Mouse (Mus musculus) forebrain, embryonic 13.5 days (tissue): ENCODE results near the gene Agfg1. TPM values are rescaled to one million over a fixed set of nuclear protein-coding genes. Genes with fewer than 3 reads are reported as not detected.

Experiments used
- ATAC-seq: fragments of 200-750 bp; cut with Nextera tagmentation; 2 replicates; pipeline ENCODE4 v1.8.0; 2017
- H3K27ac ChIP-seq: fragments of 300-500 bp; sonication (generic); 2 replicates; pipeline ENCODE4 v1.5.1; 2015; ENCODE audit warnings: inconsistent platforms, mild to moderate bottlenecking, moderate library complexity
- H3K27me3 ChIP-seq: fragments of 300-500 bp; sonication (generic); 2 replicates; pipeline ENCODE4 v1.6.1; 2015; ENCODE audit warnings: mild to moderate bottlenecking, inconsistent platforms
- H3K36me3 ChIP-seq: fragments of 300-500 bp; sonication (generic); 2 replicates; pipeline ENCODE4 v1.6.1; 2015; ENCODE audit warnings: mild to moderate bottlenecking, inconsistent platforms; ENCODE audit not compliant: poor library complexity, severe bottlenecking
- H3K4me1 ChIP-seq: fragments of 300-500 bp; sonication (generic); 2 replicates; pipeline ENCODE4 v1.6.1; 2015; ENCODE audit warnings: inconsistent platforms
- H3K4me2 ChIP-seq: fragments of 300-500 bp; sonication (generic); 2 replicates; pipeline ENCODE4 v1.6.1; 2015; ENCODE audit warnings: inconsistent platforms, mild to moderate bottlenecking, moderate library complexity
- H3K4me3 ChIP-seq: fragments of 300-500 bp; sonication (generic); 2 replicates; pipeline ENCODE4 v1.5.1; 2015; ENCODE audit warnings: mild to moderate bottlenecking, inconsistent platforms
- H3K9ac ChIP-seq: fragments of 300-500 bp; sonication (generic); 2 replicates; pipeline ENCODE4 v1.6.1; 2015; ENCODE audit warnings: mild to moderate bottlenecking, inconsistent platforms
- H3K9me3 ChIP-seq: fragments of 300-500 bp; sonication (generic); replicated peaks from 2 replicates; pipeline ENCODE4 v1.6.1; 2016; ENCODE audit warnings: inconsistent platforms
- WGBS: fragments of 180-500 bp; shearing (Covaris S2); methylation state at CpG from one replicate; pipeline ENCODE4 v1.1.7; 2015; 5-methylcytosine and 5-hydroxymethylcytosine counted together
- polyA plus RNA-seq: library from polyadenylated mRNA; unstranded; fragments of >200 nt; fragmentation: Nextera tagmentation; extraction: Ambion mirVana; gene quantifications from 2 replicates; pipeline ENCODE4 v1.2.1, GENCODE M21; 2015

The Agfg1 gene
- polyA plus RNA-seq, 1 experiment from 2014 or later = 31.7 TPM

DNA sequence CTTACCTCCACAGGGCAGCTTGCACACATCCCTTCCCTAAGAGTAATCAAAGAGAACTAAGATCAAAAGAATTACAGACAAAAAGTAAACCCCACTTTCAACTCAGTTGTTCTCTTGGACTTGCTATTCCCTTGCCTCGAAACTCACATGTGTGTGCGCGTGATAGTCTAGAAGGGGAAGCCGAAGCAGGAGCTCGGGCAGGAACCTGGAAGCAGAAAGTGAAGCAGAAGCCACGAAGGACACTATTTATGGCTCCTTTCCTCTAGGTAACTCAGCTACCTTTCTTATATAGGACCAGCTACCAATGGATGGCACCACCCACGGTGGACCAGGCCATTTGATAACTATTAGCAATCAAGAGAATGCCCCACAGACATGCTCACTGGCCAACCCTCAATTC lies 13.5 kb upstream of the Agfg1 start:
- H3K27me3 ChIP-seq = no peaks in the 10 kb centered on the region
- 88% methylated on average over 7 of the region's 7 CpGs for WGBS
- H3K9me3 ChIP-seq = no peaks in the 10 kb centered on the region

DNA sequence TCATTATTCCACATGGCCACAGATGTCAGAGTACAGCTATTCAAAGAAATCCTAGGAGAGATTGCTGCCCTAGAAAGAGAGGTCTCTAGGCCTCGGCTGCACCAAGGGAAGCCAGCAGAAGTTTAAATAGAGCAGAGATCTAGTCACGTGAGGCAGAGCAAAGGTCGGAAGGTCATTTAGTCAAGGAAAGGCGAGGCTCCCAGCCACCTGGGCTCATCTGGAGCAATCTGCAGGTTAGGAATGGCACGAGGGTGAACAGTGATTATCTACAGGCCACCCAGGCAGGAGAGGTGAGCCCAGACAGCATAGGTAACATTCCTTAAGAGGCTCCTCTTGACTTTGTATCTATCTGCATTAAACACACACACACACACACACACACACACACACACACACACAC lies 12.4 kb upstream of the Agfg1 start:
- no peak for ATAC-seq

More for the DNA sequence above, 13.5 kb upstream of the Agfg1 start:
- Histone ChIP-seq H3K4me3 (no peak overlapping the region), H3K27ac (no peak overlapping the region), H3K36me3 (no peaks in the 10 kb centered on the region), H3K4me1 (no peaks in the 10 kb centered on the region), H3K9ac (no peak overlapping the region), H3K4me2 (no peak overlapping the region)
- ATAC-seq = no peak

DNA sequence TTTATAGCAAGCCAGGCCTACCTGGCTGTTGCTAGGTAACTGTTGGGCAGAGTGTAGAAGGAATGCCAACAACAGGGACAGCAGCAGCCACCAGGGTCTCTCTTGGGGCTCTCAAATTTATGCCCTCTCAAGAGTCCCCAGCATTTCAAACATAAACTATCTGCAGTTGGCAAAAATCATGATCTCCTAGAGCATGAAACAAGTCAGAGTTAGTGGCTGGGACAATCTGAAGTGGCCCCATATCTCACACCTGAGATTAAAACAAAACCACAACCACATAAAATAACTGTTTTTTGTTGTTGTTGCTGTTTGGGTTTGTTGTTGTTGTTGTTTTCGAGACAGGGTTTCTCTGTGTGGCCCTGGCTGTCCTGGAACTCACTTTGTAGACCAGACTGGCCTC lies 8.5 kb upstream of the Agfg1 start:
- no peak overlapping the region for H3K4me2 ChIP-seq
- no peak for ATAC-seq
- no peak overlapping the region for H3K9ac ChIP-seq
- no peaks in the 10 kb centered on the region for H3K9me3 ChIP-seq
- no peak overlapping the region for H3K27ac ChIP-seq
- WGBS = 85% methylated on average over 1 of the region's 1 CpGs
- no peaks in the 10 kb centered on the region for H3K36me3 ChIP-seq
- no peaks in the 10 kb centered on the region for H3K4me1 ChIP-seq
- H3K4me3 ChIP-seq = no peak overlapping the region
- no peaks in the 10 kb centered on the region; the same call in 1 of the 2 replicates for H3K27me3 ChIP-seq

More for the DNA sequence above, 12.4 kb upstream of the Agfg1 start:
- H3K36me3 ChIP-seq = no peaks in the 10 kb centered on the region
- no peak overlapping the region for H3K4me2 ChIP-seq
- 40% methylated on average over 5 of the region's 5 CpGs for WGBS
- no peak overlapping the region for H3K4me3 ChIP-seq
- no peak overlapping the region for H3K9ac ChIP-seq
- H3K27ac ChIP-seq = no peak overlapping the region
- H3K27me3 ChIP-seq = no peaks in the 10 kb centered on the region; the same call in 1 of the 2 replicates
- no peaks in the 10 kb centered on the region for H3K9me3 ChIP-seq
- H3K4me1 ChIP-seq = no peaks in the 10 kb centered on the region

DNA sequence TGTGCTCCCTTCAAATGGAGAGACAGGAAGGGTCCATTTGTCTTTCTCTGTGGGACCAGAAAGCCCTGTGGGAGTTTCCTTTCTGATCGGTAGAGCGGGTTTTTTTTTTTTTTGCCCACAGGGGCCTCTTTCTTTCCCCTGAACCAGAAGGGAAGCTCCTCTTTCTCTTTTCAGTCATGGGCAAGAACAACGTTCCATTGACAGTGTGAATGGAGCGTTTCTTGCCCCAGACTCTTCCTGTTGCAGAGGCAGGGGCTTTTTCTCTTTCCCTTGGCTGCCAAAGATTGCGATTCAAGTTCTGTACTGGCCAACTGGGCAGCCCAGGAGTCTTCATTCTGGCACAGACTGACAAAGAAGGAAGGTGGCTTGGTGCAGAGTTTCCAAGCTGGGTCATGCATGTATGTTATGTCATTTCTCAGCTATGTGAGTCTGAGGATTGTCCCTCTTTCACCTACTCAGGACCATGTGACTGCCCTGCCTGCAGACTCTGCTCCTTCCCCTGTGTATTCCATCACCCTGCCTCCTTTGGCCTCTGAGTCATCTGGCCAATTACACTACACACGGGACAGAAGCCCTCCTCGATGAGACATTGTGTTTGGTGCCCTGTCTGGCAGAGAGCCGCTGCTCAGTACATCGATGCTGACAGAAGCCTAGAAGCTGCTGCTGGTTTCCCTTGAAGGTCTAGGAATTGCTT lies 7.6 kb upstream of the Agfg1 start:
- no peaks in the 10 kb centered on the region for H3K9me3 ChIP-seq
- ATAC-seq = no peak; the same call in 1 of the 2 replicates
- no peaks in the 10 kb centered on the region for H3K4me1 ChIP-seq
- no peaks in the 10 kb centered on the region for H3K36me3 ChIP-seq
- 71% methylated on average over 9 of the region's 9 CpGs for WGBS
- no peak overlapping the region for H3K9ac ChIP-seq
- H3K27me3 ChIP-seq = no peaks in the 10 kb centered on the region; the same call in 1 of the 2 replicates
- no peak overlapping the region for H3K27ac ChIP-seq
- no peak overlapping the region for H3K4me3 ChIP-seq
- no peak overlapping the region for H3K4me2 ChIP-seq

DNA sequence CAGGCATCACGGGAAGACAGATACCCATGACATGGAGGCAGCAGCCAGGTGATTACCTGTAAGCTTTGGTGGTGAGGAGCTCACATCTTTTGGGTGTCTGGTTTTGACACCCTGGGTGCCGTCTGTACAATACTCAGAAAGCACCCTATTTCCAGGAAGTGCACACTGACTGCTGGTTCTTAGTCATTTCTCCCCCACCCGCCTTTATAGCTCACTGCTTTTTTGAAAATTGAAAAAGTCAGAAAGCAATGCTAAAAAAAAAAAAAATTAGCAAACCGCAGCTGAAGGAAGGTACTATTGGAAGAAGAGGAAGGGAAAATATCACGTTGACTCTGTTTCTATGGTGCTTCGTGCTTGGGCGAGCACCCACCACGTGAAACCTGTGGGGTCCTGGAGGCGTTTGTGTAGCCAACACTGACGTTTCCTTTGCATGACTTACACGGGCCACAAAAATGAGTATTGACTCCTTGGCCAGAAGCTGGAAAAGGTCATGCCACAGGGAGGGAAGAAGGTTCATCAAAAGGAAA lies 6.7 kb upstream of the Agfg1 start:
- Histone ChIP-seq H3K9ac (no peak overlapping the region), H3K36me3 (no peaks in the 10 kb centered on the region), H3K27me3 (no peaks in the 10 kb centered on the region; the same call in 1 of the 2 replicates), H3K4me1 (no peaks in the 10 kb centered on the region), H3K27ac (no peak overlapping the region), H3K4me2 (no peak overlapping the region), H3K9me3 (no peaks in the 10 kb centered on the region), H3K4me3 (no peak overlapping the region)
- no peak for ATAC-seq
- WGBS = 77% methylated on average over 11 of the region's 11 CpGs

DNA sequence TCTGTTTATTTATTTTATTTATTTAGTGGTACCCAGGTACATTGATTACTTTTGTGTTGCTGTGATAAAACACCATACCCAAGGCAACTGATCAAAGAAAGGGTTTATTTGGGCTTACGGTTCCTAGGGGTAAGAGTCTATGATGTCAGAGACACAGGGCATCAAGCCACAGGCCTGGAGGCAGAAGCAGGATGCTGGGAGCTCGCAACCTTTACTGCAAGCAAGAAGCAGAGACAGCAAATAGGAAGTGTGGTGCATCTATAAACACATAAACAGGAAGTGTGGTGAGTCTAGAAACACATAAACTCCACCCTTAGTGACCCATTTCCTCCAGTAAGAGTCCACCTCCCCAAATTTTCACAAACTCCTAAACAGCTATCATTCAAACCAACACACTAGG lies 5.8 kb upstream of the Agfg1 start:
- Histone ChIP-seq H3K4me1 (no peaks in the 10 kb centered on the region; the same call in 1 of the 2 replicates), H3K9ac (no peak overlapping the region)
- WGBS = 78% methylated on average over 2 of the region's 2 CpGs

DNA sequence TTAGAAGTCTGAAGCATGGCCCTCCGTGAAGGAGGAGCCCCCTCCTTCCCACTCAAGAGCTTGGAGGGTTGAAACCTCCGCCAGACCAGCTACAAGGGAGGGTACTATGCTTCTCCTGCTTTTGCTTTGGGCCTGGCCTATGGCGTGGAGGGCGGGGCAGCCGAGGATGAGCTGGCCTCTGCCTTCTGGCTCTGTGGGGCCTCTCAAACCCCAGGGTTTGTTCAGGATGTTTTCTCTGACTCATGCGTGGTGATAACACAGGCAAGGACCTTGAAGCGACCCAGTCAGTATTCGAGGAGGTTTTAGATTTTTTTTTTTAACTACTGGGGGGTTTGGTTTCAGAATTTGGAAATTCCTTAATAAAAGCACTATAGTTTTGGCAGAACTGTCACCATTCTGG lies 4.7 kb upstream of the Agfg1 start:
- H3K9ac ChIP-seq = no peak overlapping the region
- H3K4me2 ChIP-seq = no peak overlapping the region
- H3K4me3 ChIP-seq = no peak overlapping the region
- ATAC-seq = no peak
- 76% methylated on average over 8 of the region's 8 CpGs for WGBS
- H3K9me3 ChIP-seq = no peaks in the 10 kb centered on the region
- no peaks in the 10 kb centered on the region; the same call in 1 of the 2 replicates for H3K4me1 ChIP-seq
- H3K27ac ChIP-seq = no peak overlapping the region
- H3K36me3 ChIP-seq = no peaks in the 10 kb centered on the region
- H3K27me3 ChIP-seq = no peaks in the 10 kb centered on the region; the same call in 1 of the 2 replicates

More for the DNA sequence above, 5.8 kb upstream of the Agfg1 start:
- ATAC-seq = no peak
- no peaks in the 10 kb centered on the region for H3K36me3 ChIP-seq
- no peak overlapping the region for H3K27ac ChIP-seq
- no peak overlapping the region for H3K4me2 ChIP-seq
- H3K27me3 ChIP-seq = no peaks in the 10 kb centered on the region; the same call in 1 of the 2 replicates
- H3K9me3 ChIP-seq = no peaks in the 10 kb centered on the region
- no peak overlapping the region for H3K4me3 ChIP-seq

DNA sequence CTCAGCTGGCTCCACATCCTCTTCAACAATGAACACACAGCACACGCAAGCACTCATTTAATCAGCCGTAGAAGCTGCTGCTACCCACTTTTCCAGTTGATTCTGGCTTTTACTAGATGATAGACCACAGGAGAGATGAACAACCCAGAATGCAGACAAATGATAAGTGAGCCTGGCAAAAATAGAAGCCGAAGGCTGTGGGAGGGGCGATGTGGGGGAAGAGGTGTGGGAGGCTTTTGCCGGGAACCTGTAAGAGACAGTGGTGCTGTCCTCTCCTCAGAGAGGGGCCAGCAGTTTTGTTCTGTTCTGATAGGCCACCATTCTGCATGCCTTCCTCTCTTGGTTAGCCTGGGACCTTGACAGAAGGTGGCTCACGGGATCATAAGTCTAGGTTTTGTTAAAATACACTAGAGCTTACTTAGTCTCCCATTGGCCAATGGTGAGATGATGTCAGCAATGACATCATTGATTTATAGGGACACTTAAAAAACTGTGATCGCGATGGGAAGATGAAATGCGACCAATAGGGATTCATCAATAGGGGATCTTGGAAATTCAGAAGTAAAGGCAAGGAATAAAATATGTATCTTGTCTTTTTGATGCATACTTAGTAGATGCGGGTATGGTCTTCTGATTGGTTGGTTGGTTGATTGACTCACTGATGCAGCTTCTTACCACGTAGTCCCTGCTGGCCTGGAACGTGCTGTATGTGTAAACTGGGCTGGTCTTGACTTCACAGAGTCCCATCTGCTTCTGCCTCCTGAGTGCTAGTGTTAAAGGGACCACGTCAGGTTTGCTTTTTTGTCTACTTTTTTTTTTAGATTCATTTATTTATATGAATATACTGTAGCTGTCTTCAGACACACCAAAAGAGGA lies 2.7 kb upstream of the Agfg1 start:
- Histone ChIP-seq H3K27ac (no peak overlapping the region), H3K36me3 (no peaks in the 10 kb centered on the region), H3K9me3 (no peaks in the 10 kb centered on the region), H3K27me3 (no peaks in the 10 kb centered on the region; the same call in 1 of the 2 replicates), H3K4me1 (peaks cover 12% of the 10 kb centered on the region), H3K4me3 (no peak overlapping the region), H3K9ac (no peak overlapping the region), H3K4me2 (no peak overlapping the region)
- 81% methylated on average over 13 of the region's 13 CpGs for WGBS
- ATAC-seq = no peak

DNA sequence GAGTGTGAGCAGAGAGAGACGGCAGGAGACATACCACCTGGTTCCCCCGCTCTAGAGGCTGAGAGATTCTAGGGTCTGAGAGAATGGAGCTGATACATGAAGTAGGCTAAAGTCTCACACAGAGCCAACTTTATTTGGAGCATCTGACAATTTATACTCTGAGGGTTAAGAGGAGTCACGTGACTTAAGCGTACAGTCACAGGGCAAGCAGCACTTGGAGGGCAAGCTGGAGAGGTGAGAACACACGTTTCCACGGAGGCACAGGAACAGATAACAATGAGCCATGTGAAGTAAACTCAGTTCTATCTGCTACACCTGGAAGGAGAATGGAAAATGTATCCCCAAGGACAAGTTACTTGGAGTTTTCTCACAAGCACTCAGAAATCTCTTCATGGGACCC lies 1.7 kb upstream of the Agfg1 start:
- no peaks in the 10 kb centered on the region for H3K9me3 ChIP-seq
- H3K27me3 ChIP-seq = no peaks in the 10 kb centered on the region
- no peak overlapping the region for H3K4me2 ChIP-seq
- no peaks in the 10 kb centered on the region for H3K36me3 ChIP-seq
- WGBS = 86% methylated on average over 6 of the region's 6 CpGs
- H3K4me3 ChIP-seq = no peak overlapping the region
- no peak for ATAC-seq
- H3K9ac ChIP-seq = no peak overlapping the region
- H3K4me1 ChIP-seq = peaks cover 20% of the 10 kb centered on the region
- no peak overlapping the region for H3K27ac ChIP-seq

DNA sequence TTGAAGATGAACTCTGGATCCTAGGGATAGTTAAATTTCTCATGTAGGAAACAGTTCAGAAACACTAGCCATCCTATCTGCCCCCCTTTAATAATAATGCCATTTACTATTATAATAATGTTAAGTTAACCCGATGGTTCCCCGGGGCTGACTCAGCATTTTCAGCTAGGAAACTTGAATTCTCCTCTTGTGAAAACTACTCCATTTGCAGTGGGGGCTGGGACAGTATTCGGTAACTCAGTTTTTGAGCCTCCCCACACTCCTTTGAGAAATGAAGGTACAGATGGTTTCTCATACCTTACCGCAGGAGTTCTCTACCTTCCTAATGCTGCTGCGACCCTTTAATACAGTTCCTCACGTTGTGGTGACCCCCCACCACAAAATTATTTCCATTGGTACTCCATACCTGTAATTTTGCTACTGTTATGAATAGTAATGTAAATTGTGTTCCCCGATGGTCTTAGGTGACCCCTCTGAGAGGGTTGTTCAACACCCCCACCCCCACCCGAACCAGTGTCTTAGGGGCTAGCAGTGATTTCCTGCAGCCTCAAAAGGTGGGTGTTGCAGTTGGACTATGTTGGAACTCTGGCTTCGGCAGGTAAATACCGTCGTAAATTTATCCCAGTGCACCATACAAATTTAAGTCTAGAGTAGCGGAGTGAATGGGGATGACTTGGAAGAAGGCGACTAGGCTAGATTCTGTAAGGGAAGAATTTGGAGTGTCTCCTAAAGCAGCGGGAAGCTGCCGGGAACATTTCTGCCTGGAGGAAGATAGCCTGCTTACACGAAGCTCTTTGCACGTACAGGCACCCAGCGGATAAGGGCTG lies 601 bp upstream of the Agfg1 start:
- Histone ChIP-seq H3K36me3 (no peaks in the 10 kb centered on the region), H3K4me3 (peak overlapping the region; percentile 97), H3K4me1 (peaks cover 27% of the 10 kb centered on the region), H3K4me2 (peak overlapping the region; percentile 88), H3K9ac (peak overlapping the region; percentile 98), H3K9me3 (no peaks in the 10 kb centered on the region), H3K27ac (peak overlapping the region; percentile 31; the same call in 1 of the 2 replicates), H3K27me3 (no peaks in the 10 kb centered on the region)
- 31% methylated on average over 18 of the region's 18 CpGs for WGBS
- ATAC-seq = peak; percentile 43; the same call in 1 of the 2 replicates

DNA sequence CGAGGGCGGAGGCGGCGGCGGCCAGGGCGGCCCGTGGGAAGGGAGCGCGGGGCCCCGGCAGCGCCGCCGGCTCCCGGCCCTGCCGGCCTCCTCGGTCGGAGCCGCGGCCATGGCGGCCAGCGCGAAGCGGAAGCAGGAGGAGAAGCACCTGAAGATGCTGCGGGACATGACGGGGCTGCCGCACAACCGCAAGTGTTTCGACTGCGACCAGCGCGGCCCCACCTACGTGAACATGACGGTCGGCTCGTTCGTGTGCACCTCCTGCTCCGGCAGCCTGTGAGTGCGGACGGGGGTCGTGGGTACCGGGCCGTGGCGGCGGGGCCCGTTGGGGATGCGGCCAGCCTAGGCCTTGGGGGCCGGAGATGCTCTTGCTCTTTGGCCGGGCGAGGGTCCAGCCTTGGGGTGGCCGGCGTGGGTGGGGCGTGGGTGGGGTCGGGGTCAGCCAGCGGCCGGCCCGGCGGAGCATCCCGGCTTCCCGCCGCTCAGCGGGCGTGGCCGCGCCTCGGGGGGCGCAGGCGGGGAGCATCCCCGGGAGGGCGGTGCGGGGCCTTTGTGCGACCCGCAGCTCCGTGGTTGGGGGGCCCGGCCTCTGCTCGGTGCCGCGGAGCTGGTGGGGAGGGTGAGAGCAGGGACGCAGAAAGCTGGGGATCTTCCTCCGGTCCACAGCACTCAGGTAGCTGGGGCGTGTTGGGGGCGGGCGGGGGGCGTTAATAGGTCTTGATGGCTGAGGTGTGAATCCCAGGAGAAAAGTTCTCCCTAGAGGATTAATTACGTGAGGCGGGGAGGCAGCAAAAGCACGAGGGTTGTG lies 535 bp downstream of the Agfg1 start:
- no peaks in the 10 kb centered on the region for H3K36me3 ChIP-seq
- H3K27me3 ChIP-seq = no peaks in the 10 kb centered on the region
- peaks cover 27% of the 10 kb centered on the region for H3K4me1 ChIP-seq
- H3K4me2 ChIP-seq = peak overlapping the region; percentile 88
- H3K9ac ChIP-seq = peak overlapping the region; percentile 98
- peak overlapping the region; percentile 97 for H3K4me3 ChIP-seq
- peak overlapping the region; percentile 84 for H3K27ac ChIP-seq
- peak; percentile 79 for ATAC-seq
- under 1% methylated on average over 51 of the region's 86 CpGs for WGBS
- H3K9me3 ChIP-seq = no peaks in the 10 kb centered on the region
